Mouse (Mus musculus) retina, embryonic 14.5 days (tissue): ENCODE measurements at regions not wholly inside any gene's neighbourhood (a gene's known extent, or its start where the extent isn't known, plus 50 kb on each side); places are given as distances from the start of the nearest gene placed in this dataset.
A peak's percentile ranks its signal among the peaks of the same experiment; 100 is the strongest.

Source experiments
- DNase-seq: peaks from one replicate; pipeline ENCODE4 v3.0.0-alpha.2; 2015; ENCODE audit warnings: low spot score

DNA sequence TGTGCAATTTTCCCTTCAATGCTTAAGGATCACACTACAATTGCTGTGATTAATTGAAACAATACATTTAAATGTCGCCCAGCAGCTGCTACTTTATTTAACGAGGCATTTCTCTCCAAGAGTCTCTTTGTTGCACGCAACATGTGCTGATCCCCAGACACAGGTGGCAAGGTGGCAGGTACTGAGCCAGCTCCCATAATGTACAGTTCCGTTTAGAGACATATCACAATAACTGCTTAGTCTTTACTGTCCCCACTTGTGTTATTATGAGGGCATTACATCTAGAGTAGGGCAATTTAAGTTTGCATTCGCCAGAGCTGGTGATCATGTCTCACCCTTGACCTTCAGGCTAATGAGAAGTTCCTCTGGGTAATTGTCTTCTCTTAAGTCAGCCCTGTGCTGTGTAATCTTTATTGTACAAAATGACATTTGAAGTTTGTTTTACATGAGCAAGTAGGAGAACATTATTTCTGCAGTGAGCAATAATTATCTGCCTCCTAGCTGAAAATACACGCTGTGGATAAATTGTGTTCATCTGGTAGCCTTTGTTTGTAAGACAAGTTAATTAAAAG lies 1005.7 kb upstream of the Nudt12 start:
- DNase-seq: peak; percentile 41

DNA sequence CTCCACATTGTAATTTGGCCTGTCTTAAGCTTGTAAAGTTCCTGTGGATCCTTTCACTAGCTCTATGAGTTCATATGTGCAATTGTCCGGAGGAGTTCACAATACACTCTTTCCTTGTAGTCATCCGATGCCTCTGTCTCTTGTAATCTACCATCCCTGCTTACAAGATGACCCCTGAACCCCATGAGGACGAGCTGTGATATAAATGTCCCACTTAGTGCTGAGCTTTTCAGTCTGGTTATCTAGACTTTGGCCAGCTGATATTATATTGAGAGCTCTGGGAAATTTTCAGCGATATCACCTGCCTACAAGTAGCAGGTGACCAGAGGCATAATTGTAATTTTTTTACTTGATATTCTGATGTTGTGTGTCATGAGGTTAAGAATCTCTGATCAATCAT lies 984.8 kb upstream of the Nudt12 start:
- DNase-seq: no peak

DNA sequence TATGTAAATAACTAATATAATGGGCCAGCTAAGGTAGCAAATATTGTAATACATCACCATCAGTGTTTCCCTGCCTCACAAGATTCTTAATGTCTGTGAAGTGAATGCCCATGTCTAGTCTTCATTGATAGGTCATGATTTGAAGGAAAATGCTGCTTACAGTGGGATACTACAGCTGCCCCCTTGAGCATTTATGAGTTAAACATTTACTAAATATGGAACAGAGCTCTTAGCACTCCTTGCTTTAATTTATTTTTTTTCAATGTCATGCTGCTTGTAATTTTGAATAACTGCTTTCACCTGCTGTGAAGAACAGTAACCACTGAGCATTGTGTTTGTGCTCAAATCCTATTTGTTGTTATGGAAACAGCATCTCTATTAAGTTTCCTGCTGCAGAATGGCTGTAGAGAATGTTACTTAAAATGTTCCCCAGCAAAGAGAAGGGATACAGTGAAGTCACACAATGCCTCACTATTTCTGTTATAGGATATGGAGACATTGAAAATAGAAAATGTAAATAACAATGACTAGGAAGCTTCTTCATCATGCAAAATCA lies 966.2 kb upstream of the Nudt12 start:
- no peak for DNase-seq

DNA sequence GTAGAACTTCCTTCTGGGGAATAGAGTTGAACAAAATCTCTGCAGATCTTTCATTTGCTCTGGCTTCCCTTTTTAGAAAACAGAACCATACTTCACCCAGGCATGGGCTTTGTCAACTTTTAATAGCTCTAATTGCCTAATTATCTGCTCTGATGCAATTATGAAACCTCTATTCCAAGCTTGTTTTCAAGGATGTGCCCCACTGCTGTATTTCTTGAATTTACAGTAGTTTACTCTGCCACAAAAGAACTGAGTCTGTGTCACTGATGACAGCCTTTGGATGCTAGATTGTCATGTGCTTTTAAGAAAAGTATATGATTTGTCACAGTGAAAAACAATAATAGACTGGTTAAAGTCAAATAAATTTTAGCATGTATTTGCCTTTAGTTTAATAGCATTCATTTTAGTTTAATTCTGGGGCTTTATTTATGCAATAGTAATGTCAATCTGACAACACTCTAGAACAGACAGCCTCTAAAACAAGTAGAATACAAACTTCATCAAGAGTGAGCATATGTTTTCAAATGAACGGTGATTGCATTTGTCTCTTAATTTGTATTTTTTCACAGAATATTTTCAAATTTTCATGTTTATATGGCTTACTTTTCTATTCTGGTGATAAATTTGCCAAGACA lies 964.1 kb upstream of the Nudt12 start:
- peak; percentile 6 for DNase-seq

DNA sequence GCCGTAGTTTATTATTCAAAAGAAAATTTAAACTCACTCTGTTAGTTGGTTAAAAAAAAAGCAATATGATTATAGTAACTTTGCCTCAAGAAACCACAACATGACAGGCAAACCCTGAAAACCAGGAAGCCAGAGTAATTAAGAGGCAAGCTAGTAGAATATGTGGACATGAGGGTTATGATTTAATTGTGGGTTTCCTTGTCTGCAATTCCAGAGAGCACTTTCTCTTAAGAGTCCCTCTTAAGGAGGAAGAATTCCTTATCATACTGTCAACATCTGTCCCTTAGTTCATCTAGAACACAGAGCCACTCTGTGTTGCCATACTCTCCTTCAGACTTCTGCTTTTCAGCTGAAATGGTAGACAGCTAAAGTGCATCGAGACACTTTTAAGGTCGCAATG lies 954.2 kb upstream of the Nudt12 start:
- DNase-seq: no peak

DNA sequence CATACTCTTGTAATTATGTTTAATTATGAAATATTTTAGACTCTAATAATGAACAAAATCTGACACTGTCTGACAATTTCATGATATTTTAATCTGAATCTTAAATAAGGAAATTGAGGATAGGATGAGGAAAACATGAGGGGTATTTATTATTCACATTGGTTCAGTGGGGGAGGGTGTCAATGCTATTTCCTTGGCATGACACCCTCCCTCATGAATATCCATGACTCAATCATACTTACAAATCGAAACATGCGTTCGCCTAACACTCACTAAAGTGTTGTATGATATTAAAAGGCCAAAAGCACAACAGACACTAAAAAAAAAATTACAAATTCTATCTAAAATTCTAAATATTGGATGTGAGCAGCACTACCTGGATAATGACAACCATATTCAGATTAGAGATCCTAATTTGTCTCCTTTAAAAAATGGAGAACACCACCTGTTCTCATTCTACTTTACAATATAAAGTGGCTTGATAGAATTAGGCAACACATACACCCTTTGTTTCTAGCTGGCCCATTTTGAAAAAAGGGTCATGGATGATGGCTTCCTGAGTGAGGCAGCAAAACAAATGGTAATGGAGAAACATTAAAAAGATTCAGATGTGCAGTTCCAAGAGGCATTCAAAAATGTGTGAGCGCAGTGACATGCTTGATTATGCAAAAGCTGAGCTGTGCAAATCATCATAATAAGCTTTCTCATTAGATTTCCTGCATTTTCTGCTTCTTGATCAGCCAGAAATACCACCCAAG lies 942.3 kb upstream of the Nudt12 start:
- DNase-seq: no peak

DNA sequence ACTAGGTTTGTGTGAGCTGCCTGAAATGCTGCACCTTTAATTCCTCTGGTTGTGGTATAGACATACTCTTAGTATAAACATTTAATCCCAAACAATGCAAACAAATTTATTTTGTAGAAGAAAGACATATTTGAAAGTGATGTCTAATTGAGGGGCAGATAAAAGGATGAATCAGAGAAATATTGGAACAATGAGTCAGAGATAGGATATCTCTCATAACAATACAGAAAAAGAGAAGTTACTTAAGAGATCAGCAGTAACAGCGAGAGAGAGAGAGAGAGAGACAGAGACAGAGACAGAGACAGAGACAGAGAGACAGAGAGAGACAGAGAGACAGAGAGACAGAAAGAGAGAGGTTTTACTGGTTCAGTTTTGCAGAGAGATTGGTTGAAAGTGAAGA lies 933.3 kb upstream of the Nudt12 start:
- no peak for DNase-seq

DNA sequence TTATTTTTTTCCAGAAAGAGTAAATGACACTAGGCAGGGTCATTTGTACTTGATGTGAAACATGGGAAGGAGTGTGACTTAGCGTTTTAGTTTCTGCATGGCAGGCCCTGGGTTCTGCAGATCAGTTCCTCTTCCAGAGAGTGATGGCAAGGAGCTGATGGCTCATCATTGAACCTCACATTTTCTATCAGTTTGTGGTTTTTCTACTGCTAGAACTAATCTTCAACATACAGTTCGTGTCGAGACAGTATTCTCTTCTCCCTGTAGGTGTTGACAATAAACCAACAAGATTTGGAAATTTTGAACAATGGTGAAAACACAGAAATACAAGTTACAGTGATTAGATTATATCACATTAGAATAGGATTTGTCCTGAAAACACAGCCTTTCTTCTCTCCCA lies 891.2 kb upstream of the Nudt12 start:
- DNase-seq: no peak

DNA sequence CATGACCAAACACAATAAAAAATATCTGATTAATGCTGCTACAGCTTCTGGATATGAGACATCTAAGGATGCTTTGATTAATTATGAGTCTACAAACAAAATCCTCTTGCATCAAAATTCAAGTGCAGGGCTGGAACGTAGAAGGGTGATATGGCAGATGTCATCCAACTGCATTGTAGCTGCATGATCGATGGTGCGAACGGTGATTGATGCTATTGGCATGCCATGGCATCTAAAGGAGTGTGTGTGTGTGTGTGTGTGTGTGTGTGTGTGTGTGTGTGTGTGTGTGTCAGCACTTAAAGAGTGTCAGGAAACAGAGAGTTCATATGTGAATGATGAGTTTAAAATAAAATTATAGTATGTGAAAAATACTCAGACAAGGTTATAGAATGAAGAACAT lies 864.6 kb upstream of the Nudt12 start:
- DNase-seq: peak; percentile 42

DNA sequence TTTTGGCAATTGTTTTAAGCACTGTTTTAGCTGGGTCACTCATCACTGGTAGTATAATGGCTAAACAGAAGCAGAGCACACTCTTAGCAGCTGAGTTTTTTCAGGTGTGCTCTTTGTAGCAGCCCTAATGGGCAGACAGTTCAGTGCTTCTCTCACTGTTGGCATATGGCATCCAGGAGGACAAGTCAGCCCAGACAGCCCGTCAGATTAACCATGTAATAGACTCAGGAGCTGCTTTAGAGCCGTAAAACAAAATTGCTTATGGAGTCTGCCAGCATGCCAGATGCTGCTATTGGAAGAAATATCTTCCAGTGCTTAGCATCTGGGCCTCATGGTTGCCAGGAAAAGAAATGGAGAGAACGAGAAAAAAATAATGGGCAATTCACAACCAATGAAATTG lies 835.7 kb upstream of the Nudt12 start:
- no peak for DNase-seq

DNA sequence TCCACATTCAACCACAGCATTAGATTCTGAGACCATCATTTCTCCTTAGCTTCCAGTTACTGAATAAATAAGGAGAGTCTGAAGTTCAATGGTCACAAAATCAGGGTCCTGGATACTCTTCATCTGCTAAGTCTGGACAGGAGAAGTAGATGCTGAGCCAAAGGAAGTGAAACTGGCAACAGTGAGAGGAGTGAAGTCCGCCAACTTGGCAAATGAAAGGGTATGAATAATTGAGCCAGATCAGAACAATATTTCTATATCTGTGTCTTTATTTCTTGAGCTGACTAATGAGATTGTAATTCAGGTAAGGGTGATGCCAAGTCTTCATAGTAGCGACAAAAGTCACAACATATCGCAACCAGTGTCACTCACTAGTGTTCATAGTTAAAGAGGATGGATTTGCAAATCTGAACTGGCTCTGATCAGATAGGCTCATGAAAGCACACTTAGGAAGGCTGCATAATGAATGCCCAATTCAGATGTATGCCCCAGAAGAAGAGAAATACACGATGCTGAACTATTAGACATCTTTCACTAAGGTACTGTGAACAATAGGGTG lies 832.2 kb upstream of the Nudt12 start:
- no peak for DNase-seq

DNA sequence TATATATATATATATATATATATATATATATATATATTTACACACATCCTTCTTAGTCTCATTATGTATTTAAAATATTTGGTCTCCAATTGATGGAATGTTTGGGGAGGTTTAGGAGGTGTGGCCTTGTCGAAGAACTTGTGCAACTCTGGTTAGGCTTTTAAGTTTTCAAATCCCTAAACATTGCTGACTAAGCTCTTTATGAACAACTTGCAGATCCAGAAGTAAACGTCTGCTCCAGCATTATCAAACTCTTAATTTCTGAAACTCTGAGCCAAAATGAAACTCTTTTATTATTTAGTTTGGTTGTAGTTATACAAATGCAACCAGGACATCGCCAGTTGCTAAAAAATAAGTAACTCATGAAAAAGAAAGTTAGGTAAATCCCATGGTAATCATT lies 792.7 kb upstream of the Nudt12 start:
- DNase-seq: no peak

DNA sequence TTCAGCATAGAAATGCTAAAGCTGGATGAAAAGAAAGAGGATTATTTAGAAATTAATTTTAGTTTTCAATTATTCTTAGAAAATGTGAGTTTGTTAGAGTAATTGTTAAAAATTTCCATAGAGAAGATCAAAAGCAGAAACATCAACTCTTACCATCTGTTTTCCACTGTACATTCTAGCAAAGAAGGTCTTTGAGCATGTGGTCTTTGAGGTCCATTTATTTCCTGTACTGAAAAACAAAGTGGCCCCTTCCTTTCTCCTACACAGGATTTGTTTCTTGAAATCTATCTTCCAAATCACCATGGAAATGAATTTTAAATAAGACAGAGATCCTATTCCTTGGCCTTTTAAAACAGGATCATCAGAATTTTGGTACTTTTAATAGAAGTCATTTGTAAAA lies 780.3 kb upstream of the Nudt12 start:
- no peak for DNase-seq

DNA sequence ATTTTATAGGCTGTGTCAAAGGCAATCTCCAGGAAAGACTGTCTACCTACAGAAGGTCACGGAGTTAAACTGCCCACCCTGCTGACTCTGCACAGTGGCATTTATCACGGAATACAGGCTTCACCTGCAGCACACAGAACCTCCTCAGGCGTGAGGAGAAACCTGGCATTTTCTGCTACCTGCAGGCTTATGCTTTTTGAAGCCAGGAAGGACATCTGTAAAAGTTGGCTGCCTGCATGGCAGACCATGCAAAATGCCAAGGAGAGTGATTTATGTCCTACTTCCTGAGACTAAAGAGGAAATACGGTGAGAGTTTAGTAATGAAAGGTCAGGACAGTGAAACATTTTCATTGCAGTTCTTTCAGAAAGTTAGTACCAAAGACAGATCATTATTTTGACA lies 779.6 kb upstream of the Nudt12 start:
- no peak for DNase-seq

DNA sequence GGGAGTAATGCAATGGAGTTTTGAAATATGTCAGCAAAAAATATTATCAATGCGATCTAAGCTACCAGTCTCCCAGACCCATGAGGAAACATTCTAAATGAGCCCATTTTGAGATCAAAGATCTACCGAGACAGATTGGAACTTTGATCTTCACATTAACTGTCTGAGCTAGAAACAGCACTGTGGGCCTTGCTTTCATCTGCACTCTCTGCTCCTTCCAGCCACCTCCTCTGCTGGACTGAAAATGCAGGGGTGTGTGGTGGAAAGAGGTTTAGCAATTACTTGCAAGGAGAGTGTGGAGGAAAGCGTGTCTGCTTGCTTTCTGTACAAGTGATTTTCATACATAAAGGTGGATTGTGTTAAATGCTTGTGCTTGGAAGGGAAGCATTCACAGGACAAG lies 760.9 kb upstream of the Nudt12 start:
- no peak for DNase-seq

DNA sequence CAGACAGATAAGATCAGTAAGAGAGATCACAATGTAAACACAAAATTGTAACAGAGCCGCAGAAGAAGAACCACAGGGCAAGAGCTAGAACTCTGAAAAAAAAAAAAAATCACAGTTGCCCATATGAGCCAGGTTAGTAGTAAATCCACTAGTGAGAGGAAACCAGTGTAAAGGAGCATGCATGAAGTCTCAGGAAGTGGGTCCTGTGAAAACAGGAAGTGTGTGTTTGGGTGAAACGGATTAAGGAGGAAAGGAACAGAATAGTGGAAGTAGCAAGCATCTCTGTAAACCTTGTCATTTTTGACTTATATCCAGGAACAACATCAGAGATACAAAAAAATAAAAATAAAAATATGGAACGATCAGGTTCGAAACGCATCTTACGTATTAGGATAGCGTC lies 753.4 kb upstream of the Nudt12 start:
- DNase-seq: no peak

DNA sequence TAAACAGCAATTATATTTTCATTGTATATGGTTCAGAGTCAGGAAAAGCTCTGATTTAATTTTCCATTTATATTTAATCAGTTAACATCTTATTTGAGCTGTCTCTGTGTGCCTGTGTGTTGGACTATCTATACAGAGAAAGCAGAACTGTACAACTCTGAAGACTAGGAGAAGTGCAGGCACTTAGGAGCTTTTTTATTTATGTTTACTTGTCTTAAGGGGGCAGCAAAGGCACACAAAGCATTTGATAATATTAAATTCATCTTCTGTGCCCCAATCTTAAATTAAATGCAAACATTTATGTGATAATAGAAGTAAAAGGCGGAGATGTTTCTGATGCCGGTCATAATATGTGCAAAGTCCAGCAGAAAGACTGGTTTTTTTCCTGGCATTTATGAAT lies 751.3 kb upstream of the Nudt12 start:
- peak; percentile 21 for DNase-seq

DNA sequence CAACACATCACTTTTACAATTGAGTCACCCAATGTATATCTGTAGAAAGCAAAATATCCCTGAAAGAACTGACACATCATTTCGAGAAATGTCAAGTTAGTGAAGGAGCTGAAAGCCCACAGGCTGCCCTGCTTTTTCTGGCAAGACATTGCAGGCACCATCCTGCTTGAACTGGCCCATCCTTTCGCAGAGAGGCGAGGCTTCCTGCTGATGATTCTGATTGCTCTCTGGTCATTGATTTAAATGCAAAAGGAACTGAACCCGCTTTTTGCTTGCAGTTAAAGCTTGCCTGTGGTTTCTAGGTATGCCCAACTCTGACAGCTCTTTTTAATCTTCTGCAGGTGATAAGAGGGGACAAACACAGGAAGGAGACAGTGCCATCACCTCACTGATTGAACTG lies 748.9 kb upstream of the Nudt12 start:
- DNase-seq: no peak

DNA sequence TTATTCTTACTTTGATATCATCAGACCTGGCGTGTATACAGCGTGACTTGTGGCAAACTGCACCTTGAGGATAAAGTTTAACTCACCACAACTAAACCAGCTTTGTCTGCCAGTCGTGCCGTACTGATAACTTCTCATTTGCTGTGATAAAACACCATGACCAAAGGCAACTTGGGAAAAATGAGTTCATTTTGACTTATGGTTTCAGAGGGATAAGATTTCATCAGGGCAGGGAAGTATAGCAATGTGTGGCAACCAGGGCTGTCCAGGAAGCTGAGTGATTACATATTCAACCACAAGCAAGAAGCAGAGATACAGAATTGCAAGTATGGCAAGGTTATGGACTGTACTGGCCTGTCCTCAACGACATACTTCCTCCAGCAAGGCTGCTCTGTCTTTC lies 747.7 kb upstream of the Nudt12 start:
- DNase-seq: no peak

DNA sequence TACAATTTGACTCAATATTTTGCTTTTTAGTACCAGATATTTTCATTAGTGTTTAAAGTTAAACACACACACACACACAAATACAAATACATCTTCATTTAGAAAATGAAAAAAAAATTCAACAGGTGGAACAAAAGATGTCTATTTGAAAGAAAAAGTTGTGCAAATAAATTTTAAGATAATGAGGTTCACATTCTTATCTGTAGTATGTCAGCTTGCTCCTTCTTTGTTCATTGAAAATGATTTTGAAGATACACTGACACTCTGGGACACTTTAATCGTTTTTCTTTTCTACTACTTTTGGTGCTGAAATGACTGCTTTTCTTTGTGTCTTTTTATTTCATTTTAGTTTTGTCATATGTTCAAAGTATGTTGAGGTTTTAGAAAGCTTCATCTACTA lies 732.9 kb upstream of the Nudt12 start:
- no peak for DNase-seq
